Mouse (Mus musculus): ENCODE measurements around the gene Hps1. TPM values are rescaled to one million over a fixed set of nuclear protein-coding genes. Genes with fewer than 3 reads are reported as not detected.
A peak's percentile ranks its signal among the peaks of the same experiment; 100 is the strongest.
"Not testable (repeated sequence)": the region's sequence is repeated elsewhere in the genome, so short reads cannot be mapped to it uniquely, and the experiment has no call there.

Gene Hps1
- 10 to 100 TPM; 13.9 to 15.9 TPM for total RNA-seq (2021)
- long read RNA-seq, experiment 1, transcript Hps1-208 (20 exons, 2,847 nt) = major isoform, 5 of 19 reads
- long read RNA-seq, experiment 1, partial matches to known transcripts = 9 of 19 reads
- long read RNA-seq, experiment 1, other reads (novel, unspliced or antisense) = 5 of 19 reads
- long read RNA-seq, experiment 2, full-length matches to known transcripts = 7 of 14 reads
- long read RNA-seq, experiment 2, partial matches to known transcripts = 3 of 14 reads
- long read RNA-seq, experiment 2, other reads (novel, unspliced or antisense) = 4 of 14 reads

GRCm38 (mm10) chr19:42779531-42780155, at the start of gene Hps1:
Gene Hps1 (minus strand): TSS chr19:42779978.
- DNase-seq = peak; percentile 90

- DNase-seq = no peak
Observed at GRCm38 (mm10) chr19:42829196-42829595, 49.4 kb upstream of the Hps1 start.

- DNase-seq = no peak
Observed at GRCm38 (mm10) chr19:42827843-42828242, 48.1 kb upstream of the Hps1 start.

- DNase-seq = no peak
Observed at GRCm38 (mm10) chr19:42820109-42820508, 40.3 kb upstream of the Hps1 start.

GRCm38 (mm10) chr19:42817761-42818160, 38.0 kb upstream of the Hps1 start:
- DNase-seq = no peak

GRCm38 (mm10) chr19:42816261-42816660, 36.5 kb upstream of the Hps1 start:
- no peak for DNase-seq

- DNase-seq = no peak
Observed at GRCm38 (mm10) chr19:42810140-42810539, 30.4 kb upstream of the Hps1 start.

GRCm38 (mm10) chr19:42809491-42809890, 29.7 kb upstream of the Hps1 start:
- no peak for DNase-seq

- no peak for DNase-seq
Observed at GRCm38 (mm10) chr19:42797866-42798265, 18.1 kb upstream of the Hps1 start.

- no peak for DNase-seq
Observed at GRCm38 (mm10) chr19:42795801-42796200, 16.0 kb upstream of the Hps1 start.

GRCm38 (mm10) chr19:42794914-42795613, 15.3 kb upstream of the Hps1 start:
- DNase-seq = peak; percentile 93

- no peak for DNase-seq
Observed at GRCm38 (mm10) chr19:42788311-42788710, 8.5 kb upstream of the Hps1 start.

- no peak for DNase-seq
Observed at GRCm38 (mm10) chr19:42785562-42786220, 5.9 kb upstream of the Hps1 start.

GRCm38 (mm10) chr19:42785129-42785528, 5.4 kb upstream of the Hps1 start:
- DNase-seq = no peak

GRCm38 (mm10) chr19:42780156-42780538, 369 bp upstream of the Hps1 start:
- DNase-seq = not testable (repeated sequence)

- peak; percentile 70 for DNase-seq
Observed at GRCm38 (mm10) chr19:42777801-42778200, 2.0 kb downstream of the Hps1 start.

- DNase-seq = peak; percentile 44
Observed at GRCm38 (mm10) chr19:42776813-42777212, 3.0 kb downstream of the Hps1 start.

- DNase-seq = peak; percentile 75
Observed at GRCm38 (mm10) chr19:42770141-42770872, 9.5 kb downstream of the Hps1 start.

- no peak for DNase-seq
Observed at GRCm38 (mm10) chr19:42769648-42770047, 10.1 kb downstream of the Hps1 start.

GRCm38 (mm10) chr19:42767361-42767760, 12.4 kb downstream of the Hps1 start:
- DNase-seq = no peak

- no peak for DNase-seq
Observed at GRCm38 (mm10) chr19:42764398-42764797, 15.4 kb downstream of the Hps1 start.

- DNase-seq = no peak
Observed at GRCm38 (mm10) chr19:42756671-42757070, 23.1 kb downstream of the Hps1 start.
